Mouse (Mus musculus): ENCODE data around the gene Thbs1.

GRCm38 (mm10) chr2:118112438-118112837 is 762 bp downstream of the Thbs1 start:
- TF ChIP-seq CTCF (IDR thresholded peaks at IDR 0.05; ENCODE audit: borderline replicate concordance, control insufficient read depth, extremely low read depth, insufficient read depth, low read length, poor library complexity) (no peak), POLR2A (IDR thresholded peaks at IDR 0.05; ENCODE audit: control insufficient read depth, extremely low read depth, insufficient read depth, low read length, poor library complexity) (no peak)
